Mouse (Mus musculus): Measurements from ENCODE around the gene Gtdc1.

Gtdc1 gene

GRCm38 (mm10) chr2:44927482-44927811, at the start of gene Gtdc1:
Gene Gtdc1 (minus strand): TSS chr2:44927657.
- no peak for DNase-seq (ENCODE audit: inconsistent ontology term)

- DNase-seq (ENCODE audit: inconsistent ontology term), result no peak
These were observed 49.6 kb upstream of the Gtdc1 start for GRCm38 (mm10) chr2:44977051-44977450.

DNA sequence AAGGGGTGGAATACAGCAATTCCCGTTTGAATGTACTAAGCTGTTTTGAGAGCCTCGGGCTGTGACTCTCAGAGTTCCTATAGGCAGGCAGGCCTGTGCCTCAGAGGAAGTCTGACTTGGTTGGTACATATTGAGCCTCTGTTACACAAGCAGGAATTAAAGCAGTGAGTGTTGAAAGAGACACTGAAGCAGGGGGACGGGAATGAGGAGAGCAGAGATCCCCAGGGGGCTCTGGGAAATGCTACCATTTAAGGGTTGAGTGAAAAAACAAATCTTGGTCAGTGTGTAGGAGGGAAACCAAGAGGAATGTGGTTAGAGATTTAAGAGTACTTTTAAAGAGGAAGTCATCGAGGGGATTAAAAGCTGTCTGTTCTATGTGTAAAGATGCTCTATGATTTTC, 49.0 kb upstream of the Gtdc1 start:
- DNase-seq (ENCODE audit: inconsistent ontology term), result no peak

- DNase-seq (ENCODE audit: inconsistent ontology term), result no peak
These were observed 46.4 kb upstream of the Gtdc1 start for GRCm38 (mm10) chr2:44973828-44974227.

DNA sequence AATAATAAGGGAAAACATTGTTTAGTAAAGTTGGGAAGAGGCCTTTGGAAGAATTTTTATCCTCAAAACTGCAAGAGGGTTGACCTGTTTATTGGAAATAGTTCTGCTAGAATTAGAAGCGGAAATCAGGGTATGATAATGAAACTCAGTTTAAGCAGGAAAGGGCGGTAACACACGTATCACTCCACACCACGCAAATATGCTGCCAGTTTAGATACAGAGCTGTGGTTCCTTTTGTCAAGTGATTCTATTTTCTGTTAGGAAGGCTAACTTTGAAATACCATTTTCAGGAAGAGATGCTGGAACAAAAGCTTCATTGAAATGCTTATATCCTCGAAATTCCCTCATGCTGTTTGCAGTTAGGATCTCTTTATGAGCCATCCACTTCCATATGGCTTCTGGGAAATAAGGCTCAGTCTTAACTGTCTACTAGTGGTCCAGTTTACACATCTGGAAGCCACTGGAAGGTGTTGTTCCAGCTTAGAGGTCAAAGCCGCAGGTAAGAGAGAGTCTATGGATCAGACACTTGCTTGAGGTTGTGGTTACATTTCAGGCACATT, 42.7 kb upstream of the Gtdc1 start:
- no peak for DNase-seq (ENCODE audit: inconsistent ontology term)

DNA sequence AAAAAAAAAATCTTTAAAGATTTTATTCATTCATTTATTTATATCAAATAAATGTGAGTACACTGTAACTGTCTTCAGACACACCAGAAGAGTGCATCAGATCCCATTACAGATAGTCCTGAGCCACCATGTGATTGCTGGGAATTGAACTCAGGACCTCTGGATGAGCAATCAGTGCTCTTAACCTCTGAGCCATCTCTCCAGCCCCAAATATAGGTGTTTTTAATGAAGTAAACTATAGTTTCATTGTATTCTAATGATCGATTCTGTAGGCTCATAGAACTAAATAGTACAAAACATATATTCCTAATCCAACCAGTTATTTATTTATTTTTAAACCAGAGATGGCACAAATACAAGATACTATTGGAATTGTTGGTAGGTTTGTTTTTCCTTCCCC, 42.2 kb upstream of the Gtdc1 start:
- DNase-seq (ENCODE audit: inconsistent ontology term), result no peak

DNA sequence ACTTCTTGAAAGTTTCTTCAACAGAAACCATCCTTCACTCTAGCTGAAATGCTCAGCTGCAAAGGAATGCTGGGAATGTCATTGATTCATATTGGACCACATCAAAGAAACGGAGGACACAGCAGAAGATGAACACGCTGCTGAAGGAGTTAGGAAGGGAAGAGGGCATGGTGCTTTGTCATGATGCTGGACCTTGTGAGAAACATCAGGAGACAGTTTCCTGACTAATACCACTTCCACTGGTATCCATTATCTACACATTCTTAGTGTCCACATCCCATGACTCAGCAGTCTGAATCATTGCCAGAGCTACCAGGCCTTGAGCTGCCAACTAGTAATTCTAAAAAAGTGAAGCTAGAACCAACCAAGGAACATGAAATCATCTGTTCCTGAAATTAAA, 41.8 kb upstream of the Gtdc1 start:
- peak; percentile 88 for DNase-seq (ENCODE audit: inconsistent ontology term)

DNA sequence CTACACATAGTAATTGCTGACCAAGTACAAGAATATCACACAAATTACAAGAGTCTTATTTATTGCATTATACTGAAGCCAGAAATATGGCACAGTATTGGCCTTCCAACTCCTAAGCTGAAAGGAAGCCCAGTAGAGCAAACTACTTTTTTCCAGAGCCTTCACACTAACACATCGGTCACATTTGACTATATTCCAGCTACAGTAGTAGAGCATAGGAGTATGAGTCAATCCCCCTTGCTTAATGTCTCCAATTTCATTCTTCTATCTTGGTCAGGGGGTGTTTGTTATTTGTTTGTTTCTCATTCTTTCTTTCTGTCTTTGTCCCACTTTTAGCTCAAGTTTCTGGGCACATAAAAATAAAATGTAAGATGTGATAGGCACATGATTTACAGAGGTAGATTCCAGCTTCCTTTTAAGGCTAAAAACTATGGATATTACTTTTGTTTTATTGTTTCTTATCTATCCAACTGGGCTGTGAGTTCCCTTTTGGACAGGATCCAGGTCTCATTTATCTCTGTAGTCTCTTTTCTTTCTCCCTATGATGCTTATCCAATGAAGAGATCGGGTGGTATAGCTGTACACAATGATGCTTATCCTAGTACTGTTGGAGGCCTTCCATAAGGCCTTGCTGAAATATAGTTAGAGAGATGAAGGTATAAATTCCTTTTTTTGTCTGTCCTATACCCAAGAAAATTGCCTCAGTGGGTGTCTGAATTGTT, 38.5 kb upstream of the Gtdc1 start:
- no peak for DNase-seq (ENCODE audit: inconsistent ontology term)

GRCm38 (mm10) chr2:44962620-44963019, 35.2 kb upstream of the Gtdc1 start:
- no peak for DNase-seq (ENCODE audit: inconsistent ontology term)

DNA sequence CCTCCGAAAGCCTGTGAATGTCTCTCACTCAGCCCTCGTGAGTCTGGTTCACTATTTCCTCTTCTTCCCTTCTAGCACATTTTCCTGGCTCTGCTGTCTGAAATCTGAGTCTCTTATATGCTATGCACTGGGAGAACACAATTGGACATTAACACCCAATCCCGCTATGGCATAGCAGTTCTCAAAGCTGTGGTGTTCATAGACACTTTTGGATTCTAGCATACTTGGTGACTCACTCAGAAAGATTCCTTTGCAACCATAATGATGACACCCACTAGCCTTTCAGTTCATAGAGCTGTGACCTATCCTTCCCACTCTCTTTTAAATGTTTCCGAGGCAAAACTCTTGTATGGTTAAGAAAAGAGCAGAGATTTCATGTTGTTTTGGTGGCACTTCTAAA, 33.7 kb upstream of the Gtdc1 start:
- peak; percentile 89 for DNase-seq (ENCODE audit: inconsistent ontology term)

- no peak for DNase-seq (ENCODE audit: inconsistent ontology term)
These were observed 33.1 kb upstream of the Gtdc1 start for GRCm38 (mm10) chr2:44960561-44960960.

DNA sequence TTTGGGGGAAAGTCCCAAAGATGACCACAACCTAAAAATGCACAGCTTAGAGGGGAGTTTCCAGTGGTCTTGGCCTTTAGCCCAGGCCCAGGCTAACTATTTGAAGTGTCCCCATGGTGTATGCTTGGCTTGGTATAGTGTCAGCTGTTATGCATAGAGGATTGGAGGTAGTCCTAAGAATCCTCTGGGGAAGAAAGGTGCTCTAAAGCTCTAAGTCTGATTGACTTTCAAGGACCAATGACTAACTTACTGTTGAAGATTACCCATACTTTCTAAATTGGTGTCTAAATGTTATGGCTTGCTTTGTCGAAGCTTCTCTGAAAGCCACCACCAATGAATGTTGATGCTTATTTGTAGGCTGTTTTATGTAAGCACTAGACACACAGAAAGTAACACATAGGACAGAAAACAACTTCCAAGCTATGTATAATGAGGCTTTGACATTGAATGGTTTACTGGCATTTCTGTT, 29.9 kb upstream of the Gtdc1 start:
- peak; percentile 35 for DNase-seq (ENCODE audit: inconsistent ontology term)

DNA sequence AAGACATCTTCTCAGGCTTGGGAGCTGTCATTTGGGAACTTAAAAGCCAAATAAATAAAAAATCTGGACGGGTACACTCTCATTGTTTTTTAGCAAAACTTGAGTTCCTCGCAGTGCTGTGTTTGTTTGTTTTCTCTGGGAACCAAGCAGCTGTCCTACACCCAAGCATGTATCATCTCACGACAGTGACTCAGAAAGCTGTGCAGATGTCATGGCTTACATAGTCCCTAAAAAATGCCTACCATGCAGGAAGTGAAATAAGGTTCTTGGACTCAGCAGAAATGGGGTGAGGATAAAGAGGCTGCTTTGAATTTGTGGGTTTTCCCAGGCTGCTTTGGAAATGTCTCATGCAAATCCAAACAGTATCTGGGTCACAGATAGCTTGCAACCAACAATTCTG, 28.8 kb upstream of the Gtdc1 start:
- peak; percentile 93 for DNase-seq (ENCODE audit: inconsistent ontology term)

GRCm38 (mm10) chr2:44955506-44955905, 28.0 kb upstream of the Gtdc1 start:
- DNase-seq (ENCODE audit: inconsistent ontology term), result no peak

DNA sequence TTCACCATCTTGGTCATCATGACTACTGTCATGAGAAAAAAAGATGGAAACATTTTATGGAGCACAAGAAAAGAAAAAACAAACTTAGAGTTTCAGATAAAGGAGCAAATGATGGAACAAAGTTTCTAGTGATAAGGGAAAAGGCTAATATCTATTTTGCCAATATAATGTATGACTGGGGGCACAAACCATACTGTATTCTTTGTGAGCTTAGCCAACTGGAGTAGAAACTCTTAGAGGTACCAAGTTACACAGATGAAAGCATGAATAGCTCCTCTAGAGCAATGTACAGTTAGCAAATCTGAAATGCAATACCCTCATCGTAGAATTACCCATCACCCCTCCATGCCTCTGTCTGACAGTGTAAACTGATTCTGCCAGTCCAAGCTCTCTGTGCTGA, 26.7 kb upstream of the Gtdc1 start:
- no peak for DNase-seq (ENCODE audit: inconsistent ontology term)

- DNase-seq (ENCODE audit: inconsistent ontology term), result peak; percentile 33
These were observed 25.5 kb upstream of the Gtdc1 start for GRCm38 (mm10) chr2:44952830-44953422.

DNA sequence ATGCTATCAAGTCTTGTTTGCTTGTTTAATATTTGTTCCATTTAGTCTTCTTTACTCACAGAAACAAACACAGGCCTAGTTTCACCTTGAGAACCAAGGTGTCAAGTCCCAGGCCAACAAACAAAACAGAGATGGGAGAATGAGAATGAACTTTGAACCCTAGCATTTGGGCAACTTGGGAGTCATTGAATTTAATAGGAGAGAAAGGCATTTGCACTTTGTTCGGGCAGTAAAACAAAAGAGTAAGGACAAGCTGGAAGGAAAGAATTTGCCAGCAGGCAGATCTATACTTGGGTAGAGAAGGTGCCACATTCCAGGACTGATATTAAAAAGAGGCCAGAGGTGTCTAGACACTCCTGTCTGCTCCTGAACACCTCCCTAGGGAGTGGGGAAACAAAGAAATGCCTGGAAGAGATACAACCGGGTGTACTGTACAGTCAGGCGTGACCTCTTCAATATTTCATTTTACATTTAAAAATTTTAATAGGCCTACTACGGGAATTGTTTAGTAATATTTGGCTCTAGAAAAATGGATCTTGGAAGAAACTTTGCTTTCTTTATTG, 24.3 kb upstream of the Gtdc1 start:
- DNase-seq (ENCODE audit: inconsistent ontology term), result no peak

DNA sequence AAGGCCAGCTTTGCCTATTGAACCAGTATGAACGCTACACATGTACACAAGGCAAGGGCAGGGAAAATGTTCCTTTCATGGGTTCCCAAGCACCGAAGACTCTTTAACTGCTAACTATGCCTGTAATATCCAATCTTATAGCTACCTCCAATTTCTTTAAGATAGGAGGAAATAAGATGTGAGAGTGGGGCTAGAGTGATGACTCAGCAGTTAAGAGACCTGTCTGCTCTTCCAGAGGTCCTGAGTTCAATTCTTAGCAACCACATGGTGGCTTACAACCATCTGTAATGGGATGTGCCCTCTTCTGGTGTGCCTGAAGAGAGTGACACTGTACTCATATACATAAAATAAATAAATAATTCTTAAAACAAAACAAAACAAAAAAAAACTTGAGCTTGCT, 17.2 kb upstream of the Gtdc1 start:
- no peak for DNase-seq (ENCODE audit: inconsistent ontology term)

GRCm38 (mm10) chr2:44930951-44931350, 3.5 kb upstream of the Gtdc1 start:
- DNase-seq (ENCODE audit: inconsistent ontology term), result no peak

GRCm38 (mm10) chr2:44928631-44929030, 1.2 kb upstream of the Gtdc1 start:
- DNase-seq (ENCODE audit: inconsistent ontology term), result no peak

GRCm38 (mm10) chr2:44926683-44927481, 575 bp downstream of the Gtdc1 start:
- peak; percentile 98 for DNase-seq (ENCODE audit: inconsistent ontology term)

DNA sequence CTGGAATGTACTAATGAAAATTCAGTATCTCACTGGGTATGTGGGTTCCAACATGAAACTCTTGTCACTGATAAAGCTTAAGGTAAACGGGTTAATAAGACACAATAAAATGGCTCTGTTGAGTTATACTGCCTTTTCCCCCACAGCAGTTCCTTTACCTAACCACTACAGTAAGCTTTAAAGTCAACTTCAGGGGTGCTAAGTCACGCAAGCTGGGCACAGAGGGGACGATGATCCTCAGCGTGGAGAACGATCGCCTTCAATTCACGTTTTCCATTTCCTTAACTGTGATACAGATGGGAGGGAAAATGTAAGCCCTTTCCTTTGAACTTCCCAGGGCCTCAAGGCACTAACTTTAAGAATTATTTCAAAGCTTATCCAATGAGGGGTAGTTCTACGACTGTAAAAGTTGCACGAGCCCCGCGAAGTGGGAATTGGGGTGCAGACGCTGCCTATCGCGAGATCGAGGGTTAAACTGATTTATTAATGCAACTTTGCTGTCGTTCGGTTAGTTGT, 1.2 kb downstream of the Gtdc1 start:
- DNase-seq (ENCODE audit: inconsistent ontology term), result no peak
